Mouse (Mus musculus): ENCODE results near the gene Fgfr2. TPM values are rescaled to one million over a fixed set of nuclear protein-coding genes. Genes with fewer than 3 reads are reported as not detected.

Gene Fgfr2
- polyA plus RNA-seq, 1 experiment from 2014 or later: 123 TPM

- ATAC-seq (ENCODE audit: low FRiP score, low read depth): no peak
- H3K4me2 ChIP-seq (replicated peaks): no peak overlapping the region
- no peak overlapping the region for H3K9ac ChIP-seq
- no peaks in the 10 kb centered on the region for H3K27me3 ChIP-seq
- no peak overlapping the region for H3K27ac ChIP-seq
- no peak overlapping the region for H3K4me3 ChIP-seq
- H3K9me3 ChIP-seq: no peaks in the 10 kb centered on the region
- H3K4me1 ChIP-seq: peaks cover 4% of the 10 kb centered on the region; the same call in 1 of the 2 replicates
- H3K36me3 ChIP-seq: no peaks in the 10 kb centered on the region
- 80% methylated on average over 10 of the region's 10 CpGs for WGBS
Observed at GRCm38 (mm10) chr7:131906499-131907190, 1216.5 kb downstream of the Fgfr2 start.

GRCm38 (mm10) chr7:131899356-131899755, 1223.8 kb downstream of the Fgfr2 start:
- Histone ChIP-seq H3K27me3 (no peaks in the 10 kb centered on the region), H3K27ac (no peak overlapping the region), H3K36me3 (no peaks in the 10 kb centered on the region), H3K4me2 (replicated peaks) (no peak overlapping the region), H3K9me3 (peaks cover 6% of the 10 kb centered on the region), H3K9ac (no peak overlapping the region), H3K4me1 (peaks cover 4% of the 10 kb centered on the region; the same call in 1 of the 2 replicates), H3K4me3 (no peak overlapping the region)
- ATAC-seq (ENCODE audit: low FRiP score, low read depth): no peak
- WGBS: 5% methylated on average over 2 of the region's 2 CpGs

- H3K4me1 ChIP-seq: peaks cover 4% of the 10 kb centered on the region; the same call in 1 of the 2 replicates
- no peaks in the 10 kb centered on the region for H3K36me3 ChIP-seq
- no peak overlapping the region for H3K4me3 ChIP-seq
- WGBS: 19% methylated on average over 4 of the region's 4 CpGs
- H3K4me2 ChIP-seq (replicated peaks): no peak overlapping the region
- no peak overlapping the region for H3K9ac ChIP-seq
- no peak for ATAC-seq (ENCODE audit: low FRiP score, low read depth)
- no peaks in the 10 kb centered on the region for H3K27me3 ChIP-seq
- no peak overlapping the region for H3K27ac ChIP-seq
- peaks cover 11% of the 10 kb centered on the region for H3K9me3 ChIP-seq
Observed at GRCm38 (mm10) chr7:131897282-131897681, 1225.9 kb downstream of the Fgfr2 start.

- H3K9ac ChIP-seq: no peak overlapping the region
- peaks cover 35% of the 10 kb centered on the region for H3K27me3 ChIP-seq
- WGBS: 58% methylated on average over 6 of the region's 6 CpGs
- no peak overlapping the region for H3K27ac ChIP-seq
- H3K4me2 ChIP-seq (replicated peaks): no peak overlapping the region
- no peak for ATAC-seq (ENCODE audit: low FRiP score, low read depth)
- H3K36me3 ChIP-seq: no peaks in the 10 kb centered on the region
- no peaks in the 10 kb centered on the region for H3K4me1 ChIP-seq
- no peaks in the 10 kb centered on the region for H3K9me3 ChIP-seq
- no peak overlapping the region for H3K4me3 ChIP-seq
Observed at GRCm38 (mm10) chr7:131882824-131883223, 1240.3 kb downstream of the Fgfr2 start.

- Histone ChIP-seq H3K4me1 (no peaks in the 10 kb centered on the region), H3K4me3 (no peak overlapping the region), H3K27me3 (peaks cover 36% of the 10 kb centered on the region), H3K36me3 (no peaks in the 10 kb centered on the region), H3K9me3 (no peaks in the 10 kb centered on the region), H3K9ac (no peak overlapping the region), H3K4me2 (replicated peaks) (no peak overlapping the region), H3K27ac (no peak overlapping the region)
- peak; percentile 54; the same call in 1 of the 2 replicates for ATAC-seq (ENCODE audit: low FRiP score, low read depth)
- WGBS: 58% methylated on average over 5 of the region's 5 CpGs
Observed at GRCm38 (mm10) chr7:131881876-131882615, 1241.1 kb downstream of the Fgfr2 start.

- no peak for ATAC-seq (ENCODE audit: low FRiP score, low read depth)
- Histone ChIP-seq H3K4me3 (no peak overlapping the region), H3K27me3 (peaks cover 28% of the 10 kb centered on the region), H3K36me3 (no peaks in the 10 kb centered on the region), H3K4me2 (replicated peaks) (no peak overlapping the region), H3K27ac (no peak overlapping the region), H3K9me3 (no peaks in the 10 kb centered on the region), H3K4me1 (no peaks in the 10 kb centered on the region), H3K9ac (no peak overlapping the region)
- WGBS: 77% methylated on average over 5 of the region's 5 CpGs
Observed at GRCm38 (mm10) chr7:131880150-131880549, 1243.0 kb downstream of the Fgfr2 start.

GRCm38 (mm10) chr7:131878846-131879245, 1244.3 kb downstream of the Fgfr2 start:
- no peaks in the 10 kb centered on the region for H3K4me1 ChIP-seq
- no peaks in the 10 kb centered on the region for H3K9me3 ChIP-seq
- ATAC-seq (ENCODE audit: low FRiP score, low read depth): no peak
- H3K36me3 ChIP-seq: no peaks in the 10 kb centered on the region
- H3K4me3 ChIP-seq: no peak overlapping the region
- no peak overlapping the region for H3K27ac ChIP-seq
- no peak overlapping the region; the same call in 1 of the 2 replicates for H3K9ac ChIP-seq
- H3K4me2 ChIP-seq (replicated peaks): no peak overlapping the region
- peaks cover 26% of the 10 kb centered on the region for H3K27me3 ChIP-seq
- 60% methylated on average over 8 of the region's 8 CpGs for whole genome bisulfite sequencing

- Histone ChIP-seq H3K27ac (no peak overlapping the region), H3K36me3 (no peaks in the 10 kb centered on the region), H3K4me2 (replicated peaks) (no peak overlapping the region), H3K4me3 (no peak overlapping the region), H3K27me3 (0 out of 2 replicates have a peak, but pooled peaks cover under 1% of the 10 kb centered on the region), H3K4me1 (no peaks in the 10 kb centered on the region), H3K9ac (no peak overlapping the region), H3K9me3 (no peaks in the 10 kb centered on the region)
- no peak for ATAC-seq (ENCODE audit: low FRiP score, low read depth)
Observed at GRCm38 (mm10) chr7:131861157-131861556, 1262.0 kb downstream of the Fgfr2 start.

- Histone ChIP-seq H3K9ac (no peak overlapping the region), H3K36me3 (no peaks in the 10 kb centered on the region), H3K27ac (no peak overlapping the region), H3K9me3 (no peaks in the 10 kb centered on the region), H3K4me1 (no peaks in the 10 kb centered on the region), H3K4me2 (replicated peaks) (no peak overlapping the region), H3K4me3 (no peak overlapping the region), H3K27me3 (0 out of 2 replicates have a peak, but pooled peaks cover 6% of the 10 kb centered on the region)
- 84% methylated on average over 2 of the region's 2 CpGs for WGBS
- no peak for ATAC-seq (ENCODE audit: low FRiP score, low read depth)
Observed at GRCm38 (mm10) chr7:131855641-131856040, 1267.5 kb downstream of the Fgfr2 start.

- Histone ChIP-seq H3K36me3 (no peaks in the 10 kb centered on the region), H3K4me1 (no peaks in the 10 kb centered on the region), H3K4me2 (replicated peaks) (no peak overlapping the region), H3K27ac (no peak overlapping the region), H3K4me3 (no peak overlapping the region), H3K9ac (no peak overlapping the region), H3K27me3 (peaks cover 10% of the 10 kb centered on the region; the same call in 1 of the 2 replicates), H3K9me3 (no peaks in the 10 kb centered on the region)
- WGBS: 24% methylated on average over 4 of the region's 4 CpGs
- no peak for ATAC-seq (ENCODE audit: low FRiP score, low read depth)
Observed at GRCm38 (mm10) chr7:131850579-131850978, 1272.6 kb downstream of the Fgfr2 start.

GRCm38 (mm10) chr7:131846066-131846905, 1276.9 kb downstream of the Fgfr2 start:
- Histone ChIP-seq H3K9me3 (no peaks in the 10 kb centered on the region), H3K4me2 (replicated peaks) (no peak overlapping the region), H3K4me3 (no peak overlapping the region), H3K4me1 (no peaks in the 10 kb centered on the region), H3K27ac (no peak overlapping the region), H3K9ac (no peak overlapping the region), H3K27me3 (peaks cover 10% of the 10 kb centered on the region; the same call in 1 of the 2 replicates), H3K36me3 (no peaks in the 10 kb centered on the region)
- 40% methylated on average over 20 of the region's 20 CpGs for WGBS
- ATAC-seq (ENCODE audit: low FRiP score, low read depth): no peak

GRCm38 (mm10) chr7:131830261-131830660, 1292.9 kb downstream of the Fgfr2 start:
- H3K36me3 ChIP-seq: no peaks in the 10 kb centered on the region
- no peaks in the 10 kb centered on the region; the same call in 1 of the 2 replicates for H3K27me3 ChIP-seq
- H3K27ac ChIP-seq: no peak overlapping the region
- no peaks in the 10 kb centered on the region for H3K4me1 ChIP-seq
- 92% methylated on average over 1 of the region's 1 CpGs for WGBS
- no peak overlapping the region for H3K4me2 ChIP-seq (replicated peaks)
- no peaks in the 10 kb centered on the region for H3K9me3 ChIP-seq
- H3K4me3 ChIP-seq: no peak overlapping the region
- H3K9ac ChIP-seq: no peak overlapping the region
- ATAC-seq (ENCODE audit: low FRiP score, low read depth): no peak
